In genomic region chr11:32348433-32349283, GRCm38 (mm10) we compare ENCODE assay signal across 8 mouse cellular contexts. TPM values are rescaled to one million over a fixed set of nuclear protein-coding genes. Genes with fewer than 3 reads are reported as not detected.
DNase-seq lines count a peak whose midpoint lies in the region; ATAC-seq and TF ChIP-seq lines count a peak whose summit lies in the region.

No protein-coding gene starts in this region.

- WGBS in embryonic facial prominence, embryonic 11.5 days, result 26% methylated on average over 9 of the region's 9 CpGs
- 19% methylated on average over 9 of the region's 9 CpGs for WGBS in intestine, embryonic 16.5 days
- 14% methylated on average over 9 of the region's 9 CpGs for WGBS in neural tube, embryonic 14.5 days

- H3K4me1 ChIP-seq in embryonic facial prominence, embryonic 11.5 days (ENCODE audit: control insufficient read depth, insufficient read depth, low read length), result peaks cover 5% of the 10 kb centered on the region
- peaks cover 30% of the 10 kb centered on the region for H3K4me1 ChIP-seq in intestine, embryonic 16.5 days (ENCODE audit: control insufficient read depth, insufficient read depth, low read length)
- peaks cover 22% of the 10 kb centered on the region for H3K4me1 ChIP-seq in neural tube, embryonic 14.5 days (ENCODE audit: control insufficient read depth, insufficient read depth, low read length)

- H3K9ac ChIP-seq in embryonic facial prominence, embryonic 11.5 days (replicated peaks; ENCODE audit: low read length), result peak overlapping the region; percentile 98
- peak overlapping the region; percentile 91 for H3K9ac ChIP-seq in intestine, embryonic 16.5 days (ENCODE audit: low read depth, low read length)
- H3K9ac ChIP-seq in neural tube, embryonic 14.5 days (replicated peaks; ENCODE audit: low read depth, low read length), result peak overlapping the region; percentile 95

- no peak for TF ChIP-seq CTCF in left cerebral cortex, adult 2 months (IDR thresholded peaks at IDR 0.05)

- H3K9me3 ChIP-seq in embryonic facial prominence, embryonic 11.5 days (replicated peaks; ENCODE audit: control insufficient read depth, low read length), result no peaks in the 10 kb centered on the region
- no peaks in the 10 kb centered on the region for H3K9me3 ChIP-seq in intestine, embryonic 16.5 days (ENCODE audit: control insufficient read depth, low read length)
- H3K9me3 ChIP-seq in neural tube, embryonic 14.5 days (ENCODE audit: control insufficient read depth, low read length), result no peaks in the 10 kb centered on the region

- peak overlapping the region; percentile 86 for H3K4me2 ChIP-seq in embryonic facial prominence, embryonic 11.5 days (ENCODE audit: low read depth, low read length)
- peak overlapping the region; percentile 89 for H3K4me2 ChIP-seq in intestine, embryonic 16.5 days (ENCODE audit: low read depth, low read length)
- peak overlapping the region; percentile 93 for H3K4me2 ChIP-seq in neural tube, embryonic 14.5 days (ENCODE audit: low read depth, low read length)

- peak overlapping the region; percentile 72 for H3K4me3 ChIP-seq in left cerebral cortex, adult 2 months
- peak overlapping the region; percentile 79 for H3K4me3 ChIP-seq in embryonic facial prominence, embryonic 11.5 days (ENCODE audit: low read depth, low read length)
- peak overlapping the region; percentile 79 for H3K4me3 ChIP-seq in intestine, embryonic 16.5 days (ENCODE audit: low read length)
- H3K4me3 ChIP-seq in neural tube, embryonic 14.5 days (ENCODE audit: low read depth, low read length), result peak overlapping the region; percentile 78

- DNase-seq in left cerebral cortex, adult 2 months (ENCODE audit: extremely low spot score in 1 of 2, low spot score in 2 of 2), result no peak
- DNase-seq in left cerebral cortex, postnatal 10 days (ENCODE audit: extremely low spot score in 1 of 2, low spot score in 2 of 2), result no peak
- DNase-seq in embryonic facial prominence, embryonic 11.5 days (ENCODE audit: low spot score), result peak; percentile 39
- DNase-seq in cerebellum, postnatal 4 days (ENCODE audit: low spot score in 2 of 2), result no peak
- DNase-seq in cerebellum, adult 11-12 months, result no peak
- no peak for DNase-seq in left cerebral cortex, adult 9 months (ENCODE audit: low spot score in 2 of 2)

- ATAC-seq in embryonic facial prominence, embryonic 11.5 days (replicated peaks; ENCODE audit: insufficient number of reproducible peaks, low FRiP score, low TSS enrichment, low read depth), result no peak
- ATAC-seq in intestine, embryonic 16.5 days, result 0 out of 2 replicates have a peak, but pooled peaks have one; percentile 2
- no peak for ATAC-seq in neural tube, embryonic 14.5 days (ENCODE audit: low read depth)

- intact Hi-C loops in left cerebral cortex, adult 2 months (cut with DNase I), result loop anchor here (10.0 kb wide), 1 partner anchor 356 kb away; no protein-coding TSS in a partner anchor
- intact Hi-C loops in left cerebral cortex, postnatal 10 days (cut with DNase I), result loop anchor here (5.0 kb wide), 1 partner anchor 239 kb away; no protein-coding TSS in a partner anchor

- H3K36me3 ChIP-seq in embryonic facial prominence, embryonic 11.5 days (replicated peaks; ENCODE audit: control insufficient read depth, insufficient read depth, low read depth, low read length), result peaks cover 3% of the 10 kb centered on the region
- H3K36me3 ChIP-seq in intestine, embryonic 16.5 days (ENCODE audit: control insufficient read depth, insufficient read depth, low read length), result peaks cover 8% of the 10 kb centered on the region; the same call in 1 of the 2 replicates
- no peaks in the 10 kb centered on the region for H3K36me3 ChIP-seq in neural tube, embryonic 14.5 days (ENCODE audit: control insufficient read depth, insufficient read depth, low read length)

- H3K27me3 ChIP-seq in embryonic facial prominence, embryonic 11.5 days (ENCODE audit: control insufficient read depth, insufficient read depth, low read length), result no peaks in the 10 kb centered on the region
- no peaks in the 10 kb centered on the region for H3K27me3 ChIP-seq in intestine, embryonic 16.5 days (replicated peaks; ENCODE audit: control insufficient read depth, insufficient read depth, low read length)
- no peaks in the 10 kb centered on the region for H3K27me3 ChIP-seq in neural tube, embryonic 14.5 days (ENCODE audit: control insufficient read depth, insufficient read depth, low read length)

- peak overlapping the region; percentile 79 for H3K27ac ChIP-seq in left cerebral cortex, adult 2 months
- H3K27ac ChIP-seq in embryonic facial prominence, embryonic 11.5 days (replicated peaks; ENCODE audit: low read depth, low read length), result peak overlapping the region; percentile 67
- H3K27ac ChIP-seq in intestine, embryonic 16.5 days (ENCODE audit: low read length), result peak overlapping the region; percentile 66
- H3K27ac ChIP-seq in neural tube, embryonic 14.5 days (ENCODE audit: low read depth, low read length), result peak overlapping the region; percentile 73

RNA-seq across cellular contexts. Expression of gene Sh3pxd2b, which starts 1.0 kb away (rescaled TPM):
- 10 to 100 TPM; 11.4 to 16.4 TPM for total RNA-seq in left cerebral cortex, adult 2 months (2021)
- total RNA-seq in left cerebral cortex, postnatal 10 days (2021), result 10 to 100 TPM; 28.2 to 31.9 TPM
- 17.2 and 18.0 TPM in 2 replicates for polyA plus RNA-seq in embryonic facial prominence, embryonic 11.5 days (2014; fragmentation: Nextera tagmentation; extraction: Ambion mirVana)
- polyA plus RNA-seq in intestine, embryonic 16.5 days (2015; fragmentation: Nextera tagmentation; extraction: Ambion mirVana), result 9.6 and 10.0 TPM in 2 replicates
- polyA plus RNA-seq in neural tube, embryonic 14.5 days (2014; fragmentation: Nextera tagmentation; extraction: Ambion mirVana), result 21.3 and 23.1 TPM in 2 replicates

RNA-seq across cellular contexts. Expression of gene Hbq1a, which starts 48.8 kb away (rescaled TPM):
- total RNA-seq in left cerebral cortex, adult 2 months (2021), result 1 to 10 TPM; 1.7 TPM
- total RNA-seq in left cerebral cortex, postnatal 10 days (2021), result 1 to 10 TPM; 1.9 to 2.1 TPM
- polyA plus RNA-seq in embryonic facial prominence, embryonic 11.5 days (2014; fragmentation: Nextera tagmentation; extraction: Ambion mirVana), result 0.50 TPM in 1 of 2 replicates, not detected in the other
- 0.54 and 0.55 TPM in 2 replicates for polyA plus RNA-seq in intestine, embryonic 16.5 days (2015; fragmentation: Nextera tagmentation; extraction: Ambion mirVana)
- polyA plus RNA-seq in neural tube, embryonic 14.5 days (2014; fragmentation: Nextera tagmentation; extraction: Ambion mirVana), result 1.9 TPM in 1 of 2 replicates, not detected in the other

RNA-seq across cellular contexts. Expression of gene Hba-a2, which starts 52.4 kb away (rescaled TPM):
- total RNA-seq in left cerebral cortex, adult 2 months (2021), result 100 to 1,000 TPM; 271 to 300 TPM
- total RNA-seq in left cerebral cortex, postnatal 10 days (2021), result 100 to 1,000 TPM; 384 to 756 TPM
- 4,574 and 5,165 TPM in 2 replicates for polyA plus RNA-seq in embryonic facial prominence, embryonic 11.5 days (2014; fragmentation: Nextera tagmentation; extraction: Ambion mirVana)
- polyA plus RNA-seq in intestine, embryonic 16.5 days (2015; fragmentation: Nextera tagmentation; extraction: Ambion mirVana), result 9,012 and 11,055 TPM in 2 replicates
- 5,205 and 6,030 TPM in 2 replicates for polyA plus RNA-seq in neural tube, embryonic 14.5 days (2014; fragmentation: Nextera tagmentation; extraction: Ambion mirVana)
